Mouse (Mus musculus) natural killer cell, adult 2 months (primary cell): ENCODE measurements around the gene Sprn.

Source experiments
- DNase-seq, 2 experiments: peaks; one replicate each; pipeline ENCODE4 v3.0.0; 2022; ENCODE audit warnings: low spot score in 2 of 2

The Sprn gene

GRCm38 (mm10) chr7:140154218-140154927 lies at the start of gene Sprn:
Gene Sprn (minus strand): TSS chr7:140154877.
- no peak for DNase-seq

GRCm38 (mm10) chr7:140201090-140201489 lies 46.4 kb upstream of the Sprn start:
- no peak for DNase-seq

- DNase-seq: no peak
These were observed 41.3 kb upstream of the Sprn start for GRCm38 (mm10) chr7:140196002-140196401.

GRCm38 (mm10) chr7:140194031-140194430 lies 39.4 kb upstream of the Sprn start:
- DNase-seq: no peak

- DNase-seq: no peak
These were observed 38.2 kb upstream of the Sprn start for GRCm38 (mm10) chr7:140192851-140193250.

GRCm38 (mm10) chr7:140192445-140192844 lies 37.8 kb upstream of the Sprn start:
- DNase-seq: no peak

GRCm38 (mm10) chr7:140190435-140190834 lies 35.8 kb upstream of the Sprn start:
- no peak for DNase-seq

GRCm38 (mm10) chr7:140188391-140189328 lies 34.0 kb upstream of the Sprn start:
- no peak for DNase-seq

GRCm38 (mm10) chr7:140187721-140188390 lies 33.2 kb upstream of the Sprn start:
- DNase-seq: no peak

GRCm38 (mm10) chr7:140186646-140187620 lies 32.3 kb upstream of the Sprn start:
- peak in 1 of 2 experiments; percentile 11 for DNase-seq

GRCm38 (mm10) chr7:140184206-140184605 lies 29.5 kb upstream of the Sprn start:
- no peak for DNase-seq

- no peak for DNase-seq
These were observed 26.0 kb upstream of the Sprn start for GRCm38 (mm10) chr7:140180692-140181091.

- DNase-seq: no peak
These were observed 24.5 kb upstream of the Sprn start for GRCm38 (mm10) chr7:140179176-140179575.

GRCm38 (mm10) chr7:140172936-140173335 lies 18.3 kb upstream of the Sprn start, which contains the start of gene Olfr523:
Gene Olfr523 (plus strand): TSS chr7:140173217.
- no peak for DNase-seq

- DNase-seq: no peak
These were observed 16.2 kb upstream of the Sprn start for GRCm38 (mm10) chr7:140170863-140171262.

GRCm38 (mm10) chr7:140169386-140169785 lies 14.7 kb upstream of the Sprn start:
- no peak for DNase-seq

- DNase-seq: no peak
These were observed 13.3 kb upstream of the Sprn start for GRCm38 (mm10) chr7:140167950-140168349.

- DNase-seq: no peak
These were observed 10.0 kb upstream of the Sprn start, which contains the start of gene Olfr522 for GRCm38 (mm10) chr7:140164664-140165063. Gene Olfr522 (minus strand): TSS chr7:140164764.

GRCm38 (mm10) chr7:140160363-140160762 lies 5.7 kb upstream of the Sprn start:
- DNase-seq: no peak

- no peak for DNase-seq
These were observed 854 bp downstream of the Sprn start for GRCm38 (mm10) chr7:140153829-140154217.

- DNase-seq: no peak
These were observed 1.3 kb downstream of the Sprn start for GRCm38 (mm10) chr7:140153383-140153782.
